Mouse (Mus musculus) urinary bladder, postnatal 14 days (tissue): Measurements from ENCODE around the gene Usp39.

Experiments used
- DNase-seq: peaks from one replicate; pipeline ENCODE4 v3.0.0; 2021; ENCODE audit warnings: low spot score

Gene Usp39

DNA sequence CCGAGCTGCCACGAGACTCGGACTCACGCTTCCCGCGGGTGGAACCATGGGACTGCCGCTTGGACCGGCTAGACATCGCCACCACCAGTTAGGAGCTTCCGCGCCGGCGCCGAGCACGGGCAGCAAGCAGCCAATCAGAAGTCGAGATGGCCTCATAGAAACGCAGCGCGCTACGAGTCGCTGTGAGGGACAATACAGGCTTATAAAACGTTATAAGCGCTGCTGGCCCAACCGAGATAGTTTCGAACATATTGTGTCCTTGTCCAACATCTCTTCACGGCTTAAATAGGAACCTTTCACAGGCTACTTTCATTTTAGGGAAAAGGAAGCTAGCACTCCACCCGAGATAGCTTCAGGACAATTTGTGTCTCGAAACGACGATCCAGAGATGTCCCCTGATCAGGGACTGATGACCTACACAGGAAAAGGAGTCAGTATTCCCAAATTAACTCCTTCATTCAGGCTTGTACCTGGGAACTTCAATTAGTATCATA is at the start of gene Usp39:
Usp39 (minus strand) TSS at position 111 of the 494 bp plus-strand sequence.
- peak; percentile 93 for DNase-seq

GRCm38 (mm10) chr6:72392341-72392740 is 47.4 kb upstream of the Usp39 start:
- no peak for DNase-seq

GRCm38 (mm10) chr6:72390795-72391521 is 46.0 kb upstream of the Usp39 start:
- peak; percentile 45 for DNase-seq

DNA sequence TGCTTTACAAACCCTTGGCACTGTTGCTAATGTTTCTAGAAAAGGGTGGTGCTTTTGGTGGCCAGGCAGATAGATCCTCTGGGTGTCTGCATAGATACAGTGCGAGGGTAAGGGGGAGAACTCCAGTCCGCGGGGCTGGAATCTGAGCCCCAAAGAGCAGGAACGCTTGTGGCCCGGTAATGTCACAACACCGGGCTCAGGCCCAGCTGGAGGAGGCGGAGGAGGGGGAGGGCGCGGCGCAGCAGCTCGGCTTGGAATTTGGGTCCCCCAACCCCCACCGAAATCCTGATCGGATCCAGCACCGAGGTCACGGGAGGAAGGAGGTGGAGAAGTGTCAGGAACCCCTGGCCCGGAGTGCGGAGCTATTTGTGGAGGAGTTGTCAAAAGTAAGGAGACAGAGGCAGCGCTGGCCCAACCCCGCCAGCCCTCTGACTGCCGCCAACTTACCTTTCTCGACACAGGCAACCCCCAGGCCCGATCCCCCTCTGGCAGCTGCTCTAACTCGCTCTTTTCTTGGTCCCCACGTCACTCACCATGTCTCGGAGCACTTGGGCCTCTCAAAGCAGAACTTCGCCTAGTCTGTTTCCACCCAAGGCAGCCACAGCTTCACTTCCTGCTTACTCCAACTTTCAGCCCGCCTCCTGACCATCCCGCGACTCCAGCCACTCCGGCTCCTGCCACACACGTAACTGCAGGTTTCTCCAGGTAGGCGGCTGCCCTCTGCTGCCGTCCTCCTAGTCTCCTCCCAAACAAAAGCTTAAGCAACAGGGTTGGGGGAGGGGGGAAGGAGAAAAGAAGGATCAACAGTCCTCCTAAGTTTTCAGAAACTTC is 45.2 kb upstream of the Usp39 start, which contains the start of gene Vamp8:
Vamp8 (minus strand) TSS at position 763 of the 831 bp plus-strand sequence.
- peak; percentile 87 for DNase-seq

DNA sequence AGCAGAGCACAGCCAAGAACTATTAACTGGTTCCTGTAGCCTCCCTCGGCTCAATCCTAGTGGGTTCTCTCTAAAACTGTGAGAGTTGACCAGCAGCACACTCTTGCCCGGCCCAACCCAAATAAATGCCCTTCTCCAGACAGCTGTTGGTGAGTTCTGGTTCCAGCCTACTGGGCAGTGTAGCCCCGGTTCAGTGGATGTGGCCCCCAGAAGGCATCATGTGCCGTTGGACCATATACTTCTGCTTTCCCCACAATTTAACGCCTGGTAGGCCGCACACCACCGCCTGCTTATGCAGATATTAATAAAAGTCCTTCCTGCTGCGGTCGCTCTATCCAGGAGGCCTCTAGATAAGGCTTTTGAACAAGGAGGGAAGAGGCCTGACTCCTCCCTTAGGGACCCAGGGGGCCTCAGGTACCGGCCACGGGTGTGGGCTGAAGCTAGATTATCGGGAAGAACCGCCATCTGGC is 44.5 kb upstream of the Usp39 start:
- no peak for DNase-seq

GRCm38 (mm10) chr6:72388791-72389329 is 43.9 kb upstream of the Usp39 start:
- DNase-seq, result no peak

- DNase-seq, result no peak
These were observed 43.3 kb upstream of the Usp39 start for GRCm38 (mm10) chr6:72388266-72388665.

DNA sequence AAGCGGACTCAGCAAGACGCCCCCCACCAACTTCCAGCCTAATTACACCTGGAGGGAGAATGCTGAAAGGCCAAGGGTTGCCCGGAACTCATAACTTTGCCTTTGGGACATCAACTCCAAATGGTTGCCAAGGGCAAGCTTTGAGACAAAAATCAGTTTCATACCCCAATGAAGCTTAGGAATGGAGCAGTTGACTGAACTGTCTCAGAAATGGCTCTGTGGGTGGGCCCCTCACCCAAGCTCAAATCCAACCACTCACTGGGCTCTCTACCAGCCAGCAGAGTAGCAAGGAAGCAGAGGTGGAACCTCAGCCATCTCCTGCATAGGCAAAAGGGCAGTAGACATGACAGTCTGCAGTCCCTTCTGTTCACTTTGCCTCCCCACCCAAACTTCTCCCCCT is 42.8 kb upstream of the Usp39 start:
- DNase-seq, result no peak

DNA sequence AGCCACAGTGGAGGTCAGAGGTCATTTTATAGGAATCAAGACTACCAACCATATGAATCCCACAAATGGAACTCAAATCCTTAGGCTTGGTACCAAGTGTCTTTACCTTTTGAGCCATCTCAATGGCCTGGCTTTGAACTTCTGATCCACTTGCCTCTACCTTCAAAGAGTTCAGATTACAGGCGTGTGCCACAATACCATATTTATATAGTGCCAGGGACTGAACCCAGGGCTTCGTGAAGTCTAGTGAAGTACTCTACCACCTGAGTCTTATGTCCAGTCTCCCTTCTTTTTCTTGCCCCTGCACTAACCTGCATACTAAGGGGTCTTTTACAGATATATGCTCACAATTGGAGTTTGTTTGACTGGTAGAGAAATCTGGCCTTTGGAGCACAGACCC is 41.6 kb upstream of the Usp39 start:
- no peak for DNase-seq

GRCm38 (mm10) chr6:72385258-72385657 is 40.3 kb upstream of the Usp39 start:
- DNase-seq, result no peak

- no peak for DNase-seq
These were observed 39.0 kb upstream of the Usp39 start for GRCm38 (mm10) chr6:72383952-72384351.

DNA sequence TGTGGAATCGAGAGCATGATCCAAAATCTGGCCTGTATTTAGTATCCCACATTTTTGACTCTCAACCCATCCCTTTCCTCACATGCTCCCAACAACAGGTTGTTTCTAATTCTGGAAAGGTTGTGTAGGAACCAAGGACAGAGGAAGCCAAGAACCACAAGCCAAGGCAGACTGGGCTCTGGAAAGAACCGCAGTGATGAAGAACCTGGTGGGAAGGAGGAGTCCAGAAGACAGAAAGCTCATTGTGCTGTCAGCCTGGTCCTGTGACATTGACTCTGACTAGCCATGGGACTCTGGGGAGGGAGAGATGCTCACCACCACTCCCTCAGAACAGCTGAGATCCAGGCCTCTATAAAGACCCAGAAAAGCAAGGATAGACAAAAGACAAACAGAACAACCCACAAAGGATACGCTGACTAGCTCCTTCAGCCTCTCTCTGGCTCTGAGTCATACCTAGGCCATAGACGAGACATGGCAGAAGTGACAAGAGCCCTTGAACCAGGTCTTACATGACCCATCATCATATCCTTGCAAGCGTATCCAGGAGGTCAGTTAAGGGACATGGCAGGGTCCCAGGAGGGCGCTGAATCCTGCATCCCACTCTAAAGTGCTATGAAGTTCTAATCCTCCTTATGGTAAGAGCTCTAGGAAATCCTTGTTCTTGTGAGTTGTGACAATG is 38.3 kb upstream of the Usp39 start:
- DNase-seq, result no peak

DNA sequence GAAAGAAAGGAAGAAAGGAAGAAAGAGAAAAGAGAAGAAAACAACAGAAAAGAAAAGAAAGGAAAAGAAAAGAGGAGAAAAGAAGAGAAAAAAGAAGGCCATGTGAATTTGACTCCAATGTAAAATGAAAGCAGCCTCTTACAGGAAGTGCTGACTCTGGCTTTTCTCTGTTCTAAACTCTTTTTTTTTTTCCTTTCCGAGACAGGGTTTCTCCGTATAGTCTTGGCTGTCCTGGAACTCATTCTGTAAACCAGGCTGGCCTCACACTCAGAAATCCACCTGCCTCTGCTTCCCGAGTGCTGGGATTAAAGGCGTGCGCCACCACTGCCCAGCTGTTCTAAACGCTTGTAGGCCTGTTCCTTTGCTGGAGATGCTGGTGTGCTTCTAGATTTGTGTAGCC is 37.5 kb upstream of the Usp39 start:
- DNase-seq, result no peak

DNA sequence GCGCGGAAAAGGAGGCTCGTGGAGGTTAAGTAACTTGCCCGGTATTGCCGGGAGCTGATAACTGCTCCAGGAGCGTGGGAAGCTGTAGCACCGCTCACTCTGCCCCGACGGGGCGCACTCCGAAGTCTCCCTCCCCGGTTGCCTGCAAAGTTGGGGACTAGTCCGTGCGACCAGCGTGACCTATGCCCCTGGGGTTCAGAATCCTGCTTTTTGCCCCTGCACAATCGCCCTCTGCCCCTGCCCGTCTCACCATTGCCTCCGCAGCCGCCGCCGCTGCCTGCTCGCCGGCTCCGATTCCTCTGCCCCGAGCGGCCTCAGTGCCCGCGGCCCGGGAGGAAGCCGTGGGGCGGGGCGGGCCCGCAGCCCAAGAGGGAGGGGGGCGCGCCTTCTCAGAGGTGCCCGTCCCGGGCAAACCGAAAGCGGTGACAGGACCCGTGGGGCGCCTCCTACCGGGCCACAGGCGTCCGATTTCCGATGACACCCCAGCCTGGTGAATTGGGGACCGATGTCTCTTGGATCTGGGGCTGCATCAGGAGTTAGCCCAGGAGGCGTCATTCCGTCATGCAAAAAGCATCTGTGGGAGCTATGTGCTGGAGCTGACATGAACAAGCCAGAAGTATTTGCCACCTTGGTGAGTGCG is 35.3 kb upstream of the Usp39 start, which contains the start of gene Vamp5:
Vamp5 (minus strand) TSS at position 338 of the 640 bp plus-strand sequence.
- peak; percentile 82 for DNase-seq

DNA sequence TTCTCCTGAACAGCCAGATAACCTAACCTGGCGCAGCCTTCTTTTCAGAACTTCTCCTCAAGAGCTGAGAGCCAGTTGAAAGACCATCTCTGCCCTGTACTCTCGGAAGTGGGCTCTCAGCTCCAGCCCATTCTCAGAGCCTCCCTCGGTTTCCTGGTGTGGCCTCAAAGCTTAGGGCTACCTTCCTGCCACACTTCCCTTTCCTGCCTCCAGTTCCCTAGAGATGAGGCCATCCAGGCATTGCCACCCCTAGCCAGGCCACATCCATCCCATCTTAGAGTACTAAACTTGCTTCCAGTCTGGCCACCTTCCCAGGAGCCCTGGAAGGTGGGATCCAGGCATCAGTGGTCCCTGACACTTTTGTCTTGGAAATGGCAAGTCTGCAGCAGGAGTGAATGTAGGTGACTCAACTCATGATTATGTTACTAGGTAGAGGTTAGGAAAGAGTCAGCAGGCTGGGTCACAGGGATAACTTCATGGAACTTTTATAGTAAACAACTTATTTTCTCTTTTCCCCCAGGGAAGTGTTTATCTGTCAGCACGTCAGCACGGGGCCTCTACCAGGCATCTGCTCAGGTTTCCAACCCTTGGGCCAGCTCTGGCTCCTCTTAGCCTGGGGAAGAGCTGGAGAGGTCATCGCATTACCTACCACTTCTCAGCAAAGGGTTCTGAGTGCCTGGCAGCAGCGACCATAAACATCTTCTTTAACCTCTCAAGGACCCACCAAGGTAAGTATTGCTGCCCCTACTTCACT is 34.6 kb upstream of the Usp39 start:
- no peak for DNase-seq

GRCm38 (mm10) chr6:72378510-72379234 is 33.7 kb upstream of the Usp39 start:
- DNase-seq, result no peak

- no peak for DNase-seq
These were observed 30.0 kb upstream of the Usp39 start for GRCm38 (mm10) chr6:72374820-72375563.

DNA sequence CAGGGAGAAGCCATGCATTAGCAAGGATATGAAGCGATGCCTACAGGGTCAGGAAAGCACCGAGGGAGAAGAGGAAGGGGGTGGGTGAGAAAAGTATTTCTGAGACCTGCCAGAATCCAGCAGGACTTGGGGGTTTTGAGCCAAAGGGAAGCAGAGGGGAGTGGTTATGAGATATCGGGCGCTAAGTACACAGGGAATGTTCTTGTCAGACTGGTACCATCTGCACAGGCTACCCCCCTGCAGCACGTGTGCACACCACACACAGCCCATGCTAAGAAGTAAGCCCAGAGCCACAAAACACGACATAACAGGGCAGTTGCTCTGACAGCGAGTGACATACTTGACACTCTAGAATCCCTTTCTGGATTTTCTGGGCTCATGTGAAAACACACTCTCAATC is 29.2 kb upstream of the Usp39 start:
- DNase-seq, result no peak

DNA sequence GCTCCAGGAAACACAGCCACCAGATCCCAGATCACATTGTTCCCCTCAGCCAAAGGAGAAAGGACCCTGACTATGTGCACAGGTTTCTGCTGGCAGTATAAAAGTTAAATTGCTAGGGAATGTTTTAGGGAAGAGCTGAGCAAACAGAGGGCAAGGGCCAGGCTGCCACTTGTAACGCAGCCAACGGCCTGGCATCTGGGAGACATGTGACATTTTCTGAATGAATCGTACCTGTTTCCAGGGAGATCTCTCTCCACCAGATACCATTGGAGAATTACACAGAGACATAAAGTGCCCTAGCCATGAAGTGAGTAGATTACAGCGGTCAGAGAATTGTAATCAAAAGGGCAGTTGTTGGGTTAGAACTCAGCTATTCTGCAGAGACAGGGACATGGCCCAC is 28.2 kb upstream of the Usp39 start:
- no peak for DNase-seq
